Mouse (Mus musculus) adrenal gland, postnatal 25 days (tissue): ENCODE data around the gene Otud5. TPM values are rescaled to one million over a fixed set of nuclear protein-coding genes. Genes with fewer than 3 reads are reported as not detected.
"Not testable (repeated sequence)": the region's sequence is repeated elsewhere in the genome, so short reads cannot be mapped to it uniquely, and the experiment has no call there.

ENCODE experiments used
- DNase-seq: peaks from one replicate; pipeline ENCODE4 v3.0.0; 2021; ENCODE audit warnings: mixed read lengths
- long read RNA-seq: library from polyadenylated mRNA; stranded (forward); transcript quantifications from one replicate; pipeline ENCODE4 v2.0.0, GENCODE M21; 2021
- total RNA-seq: library from RNA; stranded (reverse); gene quantifications from 2 replicates; pipeline ENCODE4 v1.2.3, GENCODE M21; 2021

The Otud5 gene
- 74.6 and 83.3 TPM in 2 replicates for total RNA-seq
- long read RNA-seq, full-length matches to known transcripts, result 18 of 41 reads
- long read RNA-seq, partial matches to known transcripts, result 16 of 41 reads
- long read RNA-seq, other reads (novel, unspliced or antisense), result 7 of 41 reads

DNA sequence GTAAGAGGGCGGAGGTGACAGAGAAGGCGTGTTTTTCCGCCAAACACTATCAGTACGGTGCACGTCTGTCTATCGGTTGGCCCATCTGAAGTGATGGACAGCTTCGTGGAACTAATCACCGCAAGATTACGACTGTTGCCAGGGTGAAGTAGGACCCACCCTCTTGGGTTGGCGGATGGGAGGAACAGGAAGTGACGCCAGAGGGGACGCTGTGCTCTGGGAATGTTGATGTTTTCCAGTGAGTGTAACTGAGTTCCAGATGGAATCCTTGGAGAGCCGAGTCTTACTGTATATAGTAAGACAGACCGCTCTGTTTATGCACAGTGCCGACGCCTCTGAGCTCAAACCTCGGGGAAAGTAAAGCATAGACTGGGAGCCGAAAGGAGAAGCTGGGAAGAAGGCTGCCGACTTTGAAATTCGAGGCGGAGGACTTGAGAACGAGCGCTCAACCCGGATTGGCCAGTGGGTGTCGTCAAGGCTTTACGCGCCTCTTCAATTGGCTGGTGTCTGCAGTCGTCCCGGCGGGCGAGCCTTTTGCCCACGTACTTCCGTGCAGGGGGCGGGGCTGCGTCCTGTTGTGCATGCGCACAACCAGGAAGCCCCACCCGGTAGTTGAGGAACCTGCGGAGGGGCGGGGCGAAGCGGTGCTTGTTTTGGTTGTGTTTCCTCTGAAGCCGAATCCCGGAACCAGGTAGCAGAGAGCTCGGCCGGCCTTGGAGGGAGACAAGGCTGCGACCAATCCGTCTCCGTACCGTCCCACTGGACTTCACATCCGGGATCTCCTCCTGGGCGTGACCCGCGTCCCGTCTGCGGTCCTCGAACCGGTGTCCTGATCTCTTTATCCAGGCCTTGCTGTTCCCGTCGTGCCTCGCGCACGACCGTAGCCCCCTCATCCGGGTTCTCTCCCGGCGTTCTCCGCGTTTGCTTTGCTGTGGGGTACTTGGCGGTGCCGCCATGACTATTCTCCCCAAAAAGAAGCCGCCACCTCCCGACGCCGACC, at the start of gene Otud5:
Otud5 (plus strand) TSS at position 202 of the 1,000 bp plus-strand sequence.
- peak; percentile 91 for DNase-seq

DNA sequence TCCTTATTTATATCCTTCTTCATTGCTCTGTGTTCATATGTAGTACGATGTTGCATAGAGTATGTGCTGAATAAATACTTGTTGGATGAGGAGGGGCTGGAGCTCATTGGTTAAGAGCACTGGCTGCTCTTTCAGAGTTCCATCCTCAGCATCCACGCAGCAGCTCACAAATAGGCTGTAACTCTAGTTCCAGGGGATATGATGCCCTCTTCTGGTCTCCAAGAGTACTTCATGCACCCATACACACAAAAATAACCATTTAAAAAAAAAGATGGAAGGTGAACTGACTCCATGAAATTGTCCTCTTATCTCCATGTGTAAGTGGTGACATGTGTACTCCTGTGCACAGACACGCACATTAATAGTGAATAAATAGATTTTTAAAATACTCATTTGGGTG, 47.8 kb upstream of the Otud5 start:
- DNase-seq, result no peak

DNA sequence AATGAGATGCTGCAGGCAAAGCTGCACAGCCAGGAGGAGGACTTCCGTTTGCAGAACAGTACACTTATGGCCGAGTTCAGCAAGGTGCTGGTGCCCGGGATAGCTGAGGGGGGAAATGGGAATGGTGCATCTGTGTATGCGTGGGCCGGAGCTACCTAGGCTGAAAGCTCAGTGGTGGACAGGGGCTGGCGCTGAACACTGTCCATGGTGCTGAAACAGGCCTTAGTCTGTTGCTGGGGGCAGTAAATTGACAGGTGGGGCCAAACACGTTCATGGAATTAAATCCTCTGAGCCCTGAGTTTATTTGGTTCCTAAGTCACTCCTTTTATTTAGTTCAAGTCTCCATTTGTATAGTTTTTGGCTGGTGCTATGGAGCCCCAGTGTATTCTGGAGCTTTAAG, 46.1 kb upstream of the Otud5 start:
- DNase-seq, result peak; percentile 30

DNA sequence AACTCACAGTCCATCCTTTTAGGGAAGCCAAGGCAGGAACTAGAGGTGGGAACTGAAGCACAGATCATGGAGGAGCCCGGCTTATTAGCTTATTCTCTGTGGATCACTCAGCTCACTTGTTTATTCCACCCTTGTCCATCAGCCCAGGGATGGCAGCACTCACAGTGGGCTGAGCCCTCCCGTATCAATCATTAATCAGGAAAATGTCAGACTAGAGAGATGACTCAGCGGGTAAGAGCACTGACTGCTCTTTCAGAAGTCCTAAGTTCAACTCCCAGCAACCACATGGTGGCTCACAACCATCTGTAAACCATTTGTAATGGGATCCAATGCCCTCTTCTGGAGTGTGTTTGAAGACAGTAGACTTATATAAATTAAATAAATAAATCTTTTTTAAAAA, 43.8 kb upstream of the Otud5 start:
- no peak for DNase-seq

DNA sequence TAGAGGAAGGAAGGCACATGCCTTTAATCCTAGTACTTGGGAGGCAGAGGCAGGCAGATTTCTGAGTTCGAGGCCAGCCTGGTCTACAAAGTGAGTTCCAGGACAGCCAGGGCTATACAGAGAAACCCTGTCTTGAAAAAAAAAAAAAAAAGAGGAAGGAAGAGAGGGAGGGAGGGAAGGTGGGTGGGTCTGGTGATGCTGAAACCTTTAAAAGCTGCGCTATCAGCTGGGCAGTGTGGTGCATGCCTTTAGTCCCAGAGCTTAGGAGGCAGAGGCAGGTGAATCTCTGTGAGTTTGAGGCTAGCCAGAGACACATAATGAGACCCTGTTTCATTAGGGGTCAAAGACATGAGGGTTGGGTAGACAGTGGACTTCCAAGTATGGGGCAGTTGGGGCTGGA, 39.0 kb upstream of the Otud5 start:
- DNase-seq, result not testable (repeated sequence)

DNA sequence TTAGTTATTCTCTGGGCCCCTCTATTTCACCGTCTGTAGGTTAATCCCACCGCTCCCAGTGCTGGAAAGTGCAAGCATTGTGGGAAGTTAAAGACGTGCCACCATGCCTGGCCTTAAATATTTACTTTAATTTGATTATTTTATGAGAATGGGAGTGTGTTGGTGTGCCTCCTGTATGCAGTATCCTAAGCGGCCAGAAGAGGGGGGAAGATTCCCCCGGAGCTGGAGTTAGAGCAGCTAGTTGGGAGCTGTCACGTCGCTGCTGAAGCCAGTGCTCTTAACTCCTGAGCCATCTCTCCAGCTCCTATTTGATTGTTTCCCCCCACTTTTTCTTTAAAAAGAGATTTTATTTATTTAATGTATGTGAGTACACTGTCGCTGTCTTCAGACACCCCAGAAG, 26.1 kb upstream of the Otud5 start:
- not testable (repeated sequence) for DNase-seq

DNA sequence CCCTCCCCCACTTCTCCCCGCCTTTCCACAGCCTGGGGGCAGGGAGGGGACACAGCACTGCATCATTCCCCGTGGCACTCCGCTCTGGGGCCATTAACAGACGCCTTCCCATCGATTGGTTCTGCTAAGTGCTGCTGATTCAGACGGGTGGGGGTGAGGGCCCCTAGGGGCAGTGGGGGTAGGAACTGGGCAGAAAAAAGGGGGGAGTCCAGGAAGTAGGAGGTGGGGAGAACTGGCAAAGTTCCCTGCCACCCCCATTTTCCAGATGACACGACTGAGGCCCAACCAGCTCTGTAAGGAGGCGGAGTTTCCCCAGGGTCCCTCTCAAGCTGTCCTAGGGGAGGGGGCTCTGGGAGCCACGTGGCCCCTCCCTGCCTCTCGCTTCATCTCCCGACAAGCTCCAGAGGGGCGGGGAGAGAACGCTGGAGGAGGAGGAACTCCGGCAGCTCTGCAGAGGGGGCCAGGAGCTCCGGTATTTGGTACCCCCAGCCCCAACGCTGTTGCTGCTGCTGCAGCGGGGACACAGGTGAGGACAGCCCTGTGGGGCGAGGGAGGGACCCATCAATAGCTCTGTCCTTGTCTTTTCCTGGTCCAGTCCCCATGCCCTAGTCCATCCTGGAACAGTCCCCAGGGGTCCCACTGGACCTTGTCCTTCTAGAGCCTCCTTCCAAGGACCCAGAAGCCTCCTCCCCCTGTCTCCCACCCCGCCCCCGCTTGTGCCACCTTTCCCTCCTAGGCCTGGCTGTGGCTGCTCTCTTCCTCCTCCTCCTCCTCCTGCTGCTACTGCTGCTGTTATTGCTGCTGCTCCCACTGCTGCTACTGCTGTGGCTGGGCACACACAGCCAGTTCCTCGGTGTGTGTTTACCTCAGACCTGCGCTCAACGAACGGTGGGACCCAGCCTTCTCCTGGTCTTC, 19.0 kb upstream of the Otud5 start, which contains the start of gene Kcnd1:
Kcnd1 (plus strand) TSS at position 425 of the 915 bp plus-strand sequence.
- no peak for DNase-seq

DNA sequence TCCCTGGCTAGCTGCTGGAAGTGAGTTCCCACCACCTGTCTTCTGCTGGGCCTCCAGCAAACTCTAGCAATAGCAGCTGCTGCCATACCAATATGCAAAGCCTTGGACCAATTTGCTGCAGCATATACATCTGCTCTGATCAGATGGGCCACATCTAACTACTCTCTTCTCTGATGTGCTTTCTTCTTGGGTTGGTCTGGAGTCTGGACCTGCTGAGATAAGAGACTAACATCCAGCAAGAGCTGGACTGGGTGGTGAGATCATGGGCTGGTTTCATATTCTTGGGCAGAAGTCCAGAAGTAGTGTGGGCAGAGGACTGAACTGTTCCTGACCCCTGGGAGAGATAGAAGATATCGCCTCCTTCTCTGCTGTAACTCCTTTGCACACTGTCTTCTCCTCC, 4.0 kb upstream of the Otud5 start:
- no peak for DNase-seq

DNA sequence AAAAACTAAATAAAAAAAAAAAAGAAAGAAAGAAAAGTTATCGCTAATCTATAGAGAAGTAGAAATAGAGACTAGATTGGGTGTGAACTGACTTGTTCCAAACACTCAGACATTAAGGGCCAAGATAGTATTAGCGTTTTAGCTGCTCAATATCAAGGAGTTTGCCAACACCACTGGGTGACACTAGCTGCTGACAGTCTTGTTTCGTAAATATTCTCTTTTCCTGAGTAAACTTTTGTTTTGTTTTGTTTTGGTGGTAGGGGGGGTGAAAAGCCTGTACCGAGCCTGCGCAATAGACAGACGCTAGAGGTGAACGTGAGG, 362 bp upstream of the Otud5 start:
- no peak for DNase-seq

DNA sequence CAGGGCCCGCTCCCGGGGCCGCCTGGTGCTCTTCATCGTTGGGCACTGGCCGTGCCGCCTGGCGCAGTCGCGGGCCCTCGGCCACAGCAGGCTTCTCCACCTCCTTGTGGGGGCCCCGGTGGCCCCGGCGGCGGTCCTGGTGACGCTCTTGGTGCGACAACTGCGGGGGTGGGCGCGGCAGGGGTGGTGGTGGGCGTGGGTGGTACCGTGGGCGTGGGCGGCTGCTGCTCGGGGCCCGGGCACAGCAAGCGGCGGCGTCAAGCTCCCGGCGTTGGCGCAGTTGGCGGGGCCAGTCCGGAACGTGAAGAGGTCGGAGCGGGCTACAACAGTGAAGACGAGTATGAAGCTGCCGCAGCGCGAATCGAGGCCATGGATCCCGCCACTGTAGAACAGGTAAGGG, 1.2 kb downstream of the Otud5 start:
- DNase-seq, result peak; percentile 4

DNA sequence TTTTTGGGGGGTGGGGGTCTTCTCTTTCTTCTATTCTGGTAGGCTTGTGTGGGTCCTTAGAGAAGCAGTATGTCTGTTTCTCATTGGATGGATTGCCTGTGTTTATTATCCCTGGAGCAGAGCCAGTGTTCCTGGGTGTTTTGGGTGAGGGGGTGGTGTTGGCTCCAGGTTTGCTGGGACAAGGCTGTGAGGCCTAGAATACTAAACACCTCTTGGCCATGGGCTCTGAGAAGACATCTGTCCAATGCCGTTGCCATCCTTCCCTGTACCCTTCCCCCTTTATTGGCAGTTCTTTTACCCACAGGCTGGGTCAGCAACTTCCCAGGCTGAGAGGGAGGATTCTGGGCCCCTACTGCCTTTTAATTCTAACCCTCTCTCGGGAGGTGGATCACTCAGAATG, 6.7 kb downstream of the Otud5 start:
- no peak for DNase-seq

DNA sequence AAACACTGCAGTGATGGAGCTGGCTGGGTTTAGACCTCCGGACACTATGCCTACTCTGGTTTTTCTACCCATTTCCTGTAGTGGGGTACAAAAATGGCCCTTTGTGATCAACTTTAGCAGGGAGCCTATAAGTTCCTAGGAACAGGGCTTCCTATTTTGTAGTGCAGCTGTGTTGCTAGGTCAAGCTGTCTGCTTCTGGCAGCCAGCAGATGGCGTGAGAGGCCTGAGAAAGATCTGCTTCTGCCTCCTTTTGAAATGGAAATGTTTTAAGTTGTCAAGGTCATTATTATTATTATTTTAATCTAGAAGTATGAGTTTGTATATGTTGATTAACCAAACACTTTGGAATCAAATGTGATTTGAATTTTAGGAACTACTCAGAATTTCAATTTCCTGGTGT, 13.4 kb downstream of the Otud5 start:
- peak; percentile 29 for DNase-seq

DNA sequence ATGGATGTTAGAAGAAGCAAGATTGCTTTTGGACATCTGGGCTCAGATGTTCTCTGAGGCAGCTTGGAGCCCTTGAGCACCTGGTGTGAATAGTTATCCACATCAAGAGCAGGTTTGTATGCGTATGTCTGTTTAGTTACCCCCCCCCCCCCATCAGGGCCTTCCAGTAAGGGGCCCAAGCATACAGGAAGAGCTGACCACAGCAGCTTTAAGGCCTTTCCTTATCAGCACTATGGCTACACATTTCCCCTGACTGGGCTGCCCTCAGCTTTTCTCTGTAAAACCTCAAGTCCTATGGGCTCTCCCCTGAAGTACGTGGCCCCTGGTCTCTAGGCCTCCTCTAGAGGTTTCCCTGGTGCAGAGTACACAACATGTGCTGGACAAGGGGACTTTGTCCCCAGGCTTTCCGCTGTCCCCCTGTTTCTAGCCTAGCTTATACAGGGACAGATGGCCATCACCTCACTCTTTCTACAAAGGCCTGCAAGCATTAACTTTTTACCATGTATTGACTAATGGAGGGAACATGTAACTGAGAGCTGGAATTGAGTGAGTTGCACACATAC, 18.1 kb downstream of the Otud5 start:
- DNase-seq, result no peak

DNA sequence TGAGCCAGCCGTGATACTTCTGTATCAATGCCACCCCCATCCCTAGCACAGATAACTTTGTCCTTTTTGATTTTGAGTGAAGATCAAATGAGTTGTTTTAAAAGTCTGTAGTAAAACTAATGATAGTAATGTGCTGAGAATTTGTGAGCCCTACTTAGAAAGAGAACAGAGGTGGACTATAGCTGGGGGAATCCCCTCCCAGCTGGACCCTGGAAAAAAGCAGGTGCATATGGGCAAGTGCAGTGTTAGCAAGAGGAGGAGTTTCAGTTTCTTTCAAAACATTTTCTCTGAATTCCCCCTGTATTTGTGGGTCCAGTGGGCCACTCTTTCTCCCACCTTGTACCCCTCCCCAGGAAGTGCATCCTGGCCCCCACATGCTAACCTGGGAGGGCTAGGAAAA, 22.0 kb downstream of the Otud5 start:
- DNase-seq, result no peak

DNA sequence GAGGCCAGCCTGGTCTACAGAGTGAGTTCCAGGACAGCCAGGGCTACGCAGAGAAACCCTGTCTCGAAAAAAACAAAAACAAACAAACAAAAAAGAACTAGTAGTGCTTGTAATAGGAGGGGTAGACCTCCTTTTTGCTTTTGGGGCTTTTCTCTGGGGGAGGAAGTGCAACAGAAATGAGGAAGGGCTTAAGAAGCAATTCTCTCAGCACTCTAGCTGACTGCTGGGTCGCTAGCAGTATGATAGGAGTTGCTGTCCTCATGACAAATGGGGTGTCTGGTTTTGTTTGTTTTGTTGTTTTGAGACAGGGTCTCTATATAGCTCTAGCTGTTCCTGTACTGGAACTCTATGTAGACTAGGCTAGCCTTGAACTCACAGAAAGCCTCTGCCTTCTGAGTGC, 23.4 kb downstream of the Otud5 start:
- no peak for DNase-seq

DNA sequence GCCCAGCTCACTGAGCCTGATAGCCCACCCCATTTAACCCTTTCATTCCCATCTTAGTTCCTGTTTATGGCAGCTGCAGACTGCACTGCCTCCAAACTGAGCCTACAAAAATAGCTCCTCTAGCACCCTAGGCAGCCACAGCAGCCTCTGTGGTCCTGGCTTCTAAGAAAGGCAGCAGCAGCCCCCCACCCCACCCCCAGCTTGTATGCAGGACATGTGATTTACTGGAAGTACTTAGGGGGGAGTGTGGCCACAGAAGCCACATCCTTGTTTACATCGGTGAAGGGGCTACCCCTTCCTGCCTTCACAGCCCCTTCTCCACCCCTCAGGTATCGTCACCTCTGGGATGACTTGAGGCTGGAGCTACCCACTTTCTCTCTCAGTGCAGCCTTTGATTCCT, 24.2 kb downstream of the Otud5 start:
- no peak for DNase-seq

DNA sequence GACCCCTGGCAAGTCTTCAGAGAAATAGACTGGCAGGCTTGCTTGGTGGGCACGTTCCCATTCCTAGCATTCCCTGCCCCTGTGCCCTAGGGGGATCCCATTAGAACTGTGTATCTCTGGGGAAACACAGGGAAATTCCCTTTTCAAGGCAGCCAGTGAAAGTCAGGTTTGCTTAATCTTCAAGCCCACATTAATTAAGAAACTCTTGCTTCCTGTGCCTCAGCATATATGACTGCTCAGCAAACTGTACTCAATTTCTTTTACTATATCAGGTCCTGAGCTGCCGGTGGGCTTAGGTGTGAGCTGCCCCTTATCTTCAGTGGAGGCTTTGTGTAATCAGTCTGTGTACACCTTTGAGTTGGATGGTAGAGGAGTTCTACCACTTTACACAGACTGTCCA, 24.6 kb downstream of the Otud5 start:
- no peak for DNase-seq

DNA sequence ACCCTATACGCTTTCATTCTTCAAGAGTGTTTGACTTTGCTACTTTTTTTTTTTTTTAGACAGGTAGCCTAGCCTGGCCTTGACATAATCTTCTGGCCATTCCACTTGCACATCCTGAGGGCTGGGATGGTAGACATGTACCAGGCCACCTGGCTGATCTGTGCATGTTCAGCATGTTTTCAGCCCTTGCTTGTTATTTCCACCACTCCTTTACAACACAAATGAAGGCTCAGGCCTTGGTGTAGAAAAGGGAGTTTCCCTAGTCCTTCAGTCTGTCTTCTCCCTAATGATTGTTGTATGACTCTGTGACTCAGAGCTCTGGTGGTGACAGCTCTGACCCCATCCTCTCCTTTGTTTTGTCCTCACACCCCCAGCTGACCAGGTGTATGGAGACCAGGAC, 26.0 kb downstream of the Otud5 start:
- DNase-seq, result no peak

DNA sequence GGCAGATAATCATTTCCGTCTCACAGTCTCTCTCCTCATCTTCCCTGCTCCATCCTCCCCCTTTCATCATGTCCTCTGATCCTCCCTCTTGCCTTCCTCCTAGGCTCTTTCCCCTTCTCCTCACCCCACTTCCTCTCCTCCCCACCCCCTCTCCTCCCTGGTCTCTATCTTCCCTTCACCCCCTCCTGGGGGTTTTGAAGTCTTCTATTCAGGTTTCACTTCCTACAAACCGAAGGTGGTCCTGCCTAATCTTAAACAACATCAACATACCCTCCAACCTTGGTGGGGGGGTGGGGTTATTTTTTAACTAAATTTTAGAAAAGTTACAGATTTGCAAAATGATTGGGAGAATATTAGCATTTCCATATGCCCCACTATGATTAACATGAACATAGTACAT, 27.3 kb downstream of the Otud5 start:
- DNase-seq, result no peak

DNA sequence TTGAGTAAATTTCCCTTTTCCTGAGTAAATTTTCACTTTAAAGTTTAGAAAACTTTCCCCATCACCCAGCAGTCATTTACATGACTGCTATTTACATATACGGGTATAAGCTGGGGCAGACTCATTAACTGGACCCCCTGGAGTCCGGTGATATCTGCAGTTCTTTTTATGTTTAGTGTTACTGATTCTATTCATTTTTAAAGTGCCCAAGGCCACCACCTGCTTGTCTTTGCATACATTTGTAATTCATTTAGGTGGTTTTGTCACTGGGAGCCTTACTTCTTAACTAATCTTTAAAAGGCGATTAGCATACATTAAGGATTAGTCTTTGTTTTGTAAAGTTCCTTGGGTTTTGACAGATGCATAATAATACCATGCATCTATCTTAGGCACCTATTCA, 28.7 kb downstream of the Otud5 start:
- no peak for DNase-seq

DNA sequence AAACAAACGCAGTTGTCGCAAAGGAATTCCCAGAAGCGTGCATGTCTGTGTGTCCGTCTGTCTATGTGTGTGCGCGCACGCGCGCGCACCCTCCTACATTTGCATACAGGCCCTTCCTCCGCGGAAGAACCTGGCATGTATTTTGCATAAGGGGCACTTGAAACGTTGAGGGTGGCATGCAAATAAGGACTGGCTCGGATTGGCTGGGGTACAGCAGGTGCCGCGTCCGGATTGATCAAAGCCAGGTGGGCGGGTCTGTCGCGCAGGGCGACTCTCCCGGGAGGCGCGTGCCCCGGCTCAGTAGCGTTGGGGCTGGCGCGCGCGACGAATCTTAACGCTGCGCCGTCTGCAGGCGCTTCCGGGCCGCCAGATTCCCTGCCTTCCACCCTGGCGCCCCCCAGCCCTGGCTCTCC, 36.8 kb downstream of the Otud5 start, which contains the start of gene Pim2:
Pim2 (plus strand) TSS at position 256 of the 413 bp plus-strand sequence.
- DNase-seq, result peak; percentile 81

DNA sequence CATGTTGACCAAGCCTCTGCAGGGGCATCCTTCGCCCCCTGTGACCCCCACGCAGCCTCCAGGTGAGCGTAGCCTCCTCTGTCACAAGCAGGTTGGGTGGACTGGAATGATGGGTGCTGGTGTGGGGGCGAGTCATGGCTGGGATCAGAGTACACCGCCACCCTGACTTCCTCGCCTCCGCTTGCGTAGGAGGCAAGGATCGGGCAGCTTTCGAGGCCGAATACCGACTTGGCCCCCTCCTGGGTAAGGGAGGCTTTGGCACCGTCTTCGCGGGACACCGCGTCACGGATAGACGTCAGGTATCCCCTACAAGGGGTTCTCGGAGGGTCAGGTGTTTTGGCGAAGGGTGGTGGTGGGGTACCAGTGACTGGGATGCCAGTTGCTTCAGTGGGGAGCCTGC, 37.3 kb downstream of the Otud5 start:
- peak; percentile 16 for DNase-seq
